Mouse (Mus musculus) MEL (cell line): ENCODE results near the gene Spo11. TPM values are rescaled to one million over a fixed set of nuclear protein-coding genes. Genes with fewer than 3 reads are reported as not detected.

Source experiments
- DNase-seq: peaks from one replicate; pipeline ENCODE4 v3.0.0; 2011; ENCODE audit warnings: low read depth, low spot score
- H3K27ac ChIP-seq: 2 replicates; pipeline ENCODE4 v1.5.1; 2012; ENCODE audit warnings: low read depth, mild to moderate bottlenecking, control low read depth, low read length, moderate library complexity; ENCODE audit not compliant: control insufficient read depth
- H3K27me3 ChIP-seq, 2 experiments: fragments of 150-350 bp in 1 of 2; sonication (generic) in 1 of 2; 2 replicates each; pipeline ENCODE4 v1.6.1; 2012; ENCODE audit warnings: low read length in 2 of 2, mild to moderate bottlenecking in 2 of 2, improper control_type of control experiment in 1 of 2, moderate library complexity in 1 of 2; ENCODE audit not compliant: insufficient read depth in 2 of 2, control insufficient read depth in 1 of 2
- H3K36me3 ChIP-seq, 2 experiments: 2 replicates each; pipeline ENCODE4 v1.6.1; 2012 to 2014; ENCODE audit warnings: low read length in 2 of 2, improper control_type of control experiment in 1 of 2, inconsistent platforms in 1 of 2, mild to moderate bottlenecking in 1 of 2; ENCODE audit not compliant: insufficient read depth in 2 of 2, control insufficient read depth in 1 of 2
- H3K4me1 ChIP-seq, 2 experiments: fragments of 150-350 bp in 1 of 2; sonication (generic) in 1 of 2; 2 replicates each; pipeline ENCODE4 v1.6.1; 2012; ENCODE audit warnings: low read length in 2 of 2, improper control_type of control experiment in 1 of 2, mild to moderate bottlenecking in 1 of 2; ENCODE audit not compliant: insufficient read depth in 2 of 2, control insufficient read depth in 1 of 2
- H3K4me3 ChIP-seq, 2 experiments: fragments of 150-350 bp in 1 of 2; sonication (generic) in 1 of 2; 2 replicates each; pipeline ENCODE4 v1.5.1; 2012; ENCODE audit warnings: low read depth in 2 of 2, low read length in 2 of 2, mild to moderate bottlenecking in 2 of 2, moderate library complexity in 2 of 2, control low read depth in 1 of 2, improper control_type of control experiment in 1 of 2; ENCODE audit not compliant: control insufficient read depth in 1 of 2, insufficient read depth in 1 of 2
- H3K79me2 ChIP-seq: 2 replicates; pipeline ENCODE4 v1.6.1; 2012; ENCODE audit warnings: mild to moderate bottlenecking, low read length, moderate library complexity; ENCODE audit not compliant: control insufficient read depth, poor library complexity, insufficient read depth
- H3K9ac ChIP-seq: 2 replicates; pipeline ENCODE4 v1.6.1; 2012; ENCODE audit warnings: low read depth, mild to moderate bottlenecking, control low read depth, low read length, moderate library complexity; ENCODE audit not compliant: control insufficient read depth, poor library complexity, severe bottlenecking
- H3K9me3 ChIP-seq: fragments of 150-350 bp; sonication (generic); replicated peaks from 2 replicates; pipeline ENCODE4 v1.6.1; 2012; ENCODE audit warnings: mild to moderate bottlenecking, low read length, improper control_type of control experiment, moderate library complexity; ENCODE audit not compliant: insufficient read depth
- BHLHE40 ChIP-seq: IDR thresholded peaks from 2 replicates; pipeline ENCODE4 v1.6.1; 2012; ENCODE audit warnings: low read depth, mild to moderate bottlenecking, inconsistent platforms, low read length, improper control_type of control experiment, borderline replicate concordance
- CHD1 ChIP-seq: IDR thresholded peaks from 2 replicates; pipeline ENCODE4 v1.6.1; 2012; ENCODE audit warnings: low read depth, mild to moderate bottlenecking, inconsistent platforms, low read length, improper control_type of control experiment
- CHD2 ChIP-seq: IDR thresholded peaks from 2 replicates; pipeline ENCODE4 v1.6.1; 2011; ENCODE audit warnings: low read length, improper control_type of control experiment
- CTCF ChIP-seq, 3 experiments: IDR thresholded peaks in 2 of 3; conservative IDR thresholded peaks in 1 of 3; 2 replicates each; pipeline ENCODE4 v1.5.1; 2011 to 2012; ENCODE audit warnings: low read length in 3 of 3, low read depth in 2 of 3, mild to moderate bottlenecking in 2 of 3, improper control_type of control experiment in 1 of 3, inconsistent platforms in 1 of 3, mixed read lengths in 1 of 3, moderate library complexity in 1 of 3; ENCODE audit not compliant: control insufficient read depth in 1 of 3, insufficient read depth in 1 of 3, poor library complexity in 1 of 3, severe bottlenecking in 1 of 3
- ELF1 ChIP-seq: IDR thresholded peaks from 2 replicates; pipeline ENCODE4 v1.6.1; 2014; ENCODE audit warnings: low read depth, mild to moderate bottlenecking, inconsistent platforms, low read length, improper control_type of control experiment, moderate library complexity
- EP300 ChIP-seq, 2 experiments: IDR thresholded peaks; 2 replicates each; pipeline ENCODE4 v1.6.1; 2011; ENCODE audit warnings: improper control_type of control experiment in 2 of 2, low read length in 2 of 2, low read depth in 1 of 2, mild to moderate bottlenecking in 1 of 2
- ETS1 ChIP-seq: IDR thresholded peaks from 2 replicates; pipeline ENCODE4 v1.6.1; 2012; ENCODE audit warnings: low read depth, mild to moderate bottlenecking, inconsistent platforms, low read length, improper control_type of control experiment, moderate library complexity
- GATA1 ChIP-seq: IDR thresholded peaks from 2 replicates; pipeline ENCODE4 v1.6.1; 2011; ENCODE audit warnings: low read depth, low read length, improper control_type of control experiment
- HCFC1 ChIP-seq: IDR thresholded peaks from 2 replicates; pipeline ENCODE4 v1.6.1; 2012; ENCODE audit warnings: low read depth, mild to moderate bottlenecking, inconsistent platforms, low read length, improper control_type of control experiment, moderate library complexity
- JUND ChIP-seq: IDR thresholded peaks from 2 replicates; pipeline ENCODE4 v1.6.1; 2011; ENCODE audit warnings: low read depth, mild to moderate bottlenecking, improper control_type of control experiment, low read length
- KAT2A ChIP-seq: conservative IDR thresholded peaks from 2 replicates; pipeline ENCODE4 v1.6.1; 2012; ENCODE audit warnings: low read depth, low read length, improper control_type of control experiment, inconsistent platforms
- MAFK ChIP-seq: IDR thresholded peaks from 2 replicates; pipeline ENCODE4 v1.6.1; 2011; ENCODE audit warnings: low read depth, mild to moderate bottlenecking, low read length, improper control_type of control experiment, borderline replicate concordance
- MAX ChIP-seq: IDR thresholded peaks from 2 replicates; pipeline ENCODE4 v1.6.1; 2011; ENCODE audit warnings: low read length, improper control_type of control experiment
- MEF2A ChIP-seq: IDR thresholded peaks from 2 replicates; pipeline ENCODE4 v1.6.1; 2014; ENCODE audit warnings: low read depth, mild to moderate bottlenecking, inconsistent platforms, low read length, improper control_type of control experiment; ENCODE audit not compliant: poor library complexity, insufficient replicate concordance, severe bottlenecking; ENCODE audit errors: extremely low read depth
- MXI1 ChIP-seq: IDR thresholded peaks from 2 replicates; pipeline ENCODE4 v1.6.1; 2011; ENCODE audit warnings: mild to moderate bottlenecking, low read depth, low read length, improper control_type of control experiment
- MYC ChIP-seq: IDR thresholded peaks from 2 replicates; pipeline ENCODE4 v1.6.1; 2011; ENCODE audit warnings: low read depth, mild to moderate bottlenecking, low read length, improper control_type of control experiment, moderate library complexity
- NELFE ChIP-seq: IDR thresholded peaks from 2 replicates; pipeline ENCODE4 v1.6.1; 2011; ENCODE audit warnings: low read depth, low read length, improper control_type of control experiment
- NRF1 ChIP-seq: IDR thresholded peaks from 2 replicates; pipeline ENCODE4 v1.6.1; 2014; ENCODE audit warnings: low read depth, mild to moderate bottlenecking, inconsistent platforms, low read length, improper control_type of control experiment, moderate library complexity; ENCODE audit not compliant: poor library complexity, insufficient read depth, severe bottlenecking
- POLR2A ChIP-seq, 2 experiments: IDR thresholded peaks; 2 replicates each; pipeline ENCODE4 v1.6.1; 2011 to 2012; ENCODE audit warnings: low read length in 2 of 2, mild to moderate bottlenecking in 2 of 2, control low read depth in 1 of 2, improper control_type of control experiment in 1 of 2, low read depth in 1 of 2, moderate library complexity in 1 of 2; ENCODE audit not compliant: control insufficient read depth in 1 of 2, insufficient read depth in 1 of 2, poor library complexity in 1 of 2
- POLR2AphosphoS2 ChIP-seq: IDR thresholded peaks from 2 replicates; pipeline ENCODE4 v1.6.1; 2011; ENCODE audit warnings: low read length, improper control_type of control experiment
- RAD21 ChIP-seq: IDR thresholded peaks from 2 replicates; pipeline ENCODE4 v1.6.1; 2011; ENCODE audit warnings: mild to moderate bottlenecking, low read depth, low read length, improper control_type of control experiment
- RCOR1 ChIP-seq: IDR thresholded peaks from 2 replicates; pipeline ENCODE4 v1.6.1; 2012; ENCODE audit warnings: low read depth, mild to moderate bottlenecking, inconsistent platforms, low read length, improper control_type of control experiment
- SMC3 ChIP-seq: IDR thresholded peaks from 2 replicates; pipeline ENCODE4 v1.6.1; 2011; ENCODE audit warnings: low read depth, low read length, improper control_type of control experiment
- TAL1 ChIP-seq: IDR thresholded peaks from 2 replicates; pipeline ENCODE4 v1.6.1; 2012; ENCODE audit warnings: mild to moderate bottlenecking, inconsistent platforms, low read length, moderate library complexity, mixed read lengths
- TBP ChIP-seq: IDR thresholded peaks from 2 replicates; pipeline ENCODE4 v1.8.0; 2011; ENCODE audit warnings: low read depth, low read length, improper control_type of control experiment
- TCF12 ChIP-seq: IDR thresholded peaks from 2 replicates; pipeline ENCODE4 v1.6.1; 2014; ENCODE audit warnings: low read depth, mild to moderate bottlenecking, inconsistent platforms, low read length, improper control_type of control experiment, moderate library complexity
- USF1 ChIP-seq: IDR thresholded peaks from 2 replicates; pipeline ENCODE4 v1.6.1; 2014; ENCODE audit warnings: low read depth, mild to moderate bottlenecking, inconsistent platforms, low read length, improper control_type of control experiment, moderate library complexity
- ZC3H11A ChIP-seq: IDR thresholded peaks from 2 replicates; pipeline ENCODE4 v1.6.1; 2012; ENCODE audit warnings: low read depth, mild to moderate bottlenecking, inconsistent platforms, low read length, improper control_type of control experiment
- ZKSCAN1 ChIP-seq: IDR thresholded peaks from 2 replicates; pipeline ENCODE4 v1.6.1; 2012; ENCODE audit warnings: low read depth, mild to moderate bottlenecking, inconsistent platforms, low read length, improper control_type of control experiment, moderate library complexity
- ZMIZ1 ChIP-seq: IDR thresholded peaks from 2 replicates; pipeline ENCODE4 v1.6.1; 2012; ENCODE audit warnings: low read depth, mild to moderate bottlenecking, inconsistent platforms, low read length, improper control_type of control experiment, moderate library complexity
- ZNF384 ChIP-seq: IDR thresholded peaks from 2 replicates; pipeline ENCODE4 v1.6.1; 2012; ENCODE audit warnings: low read depth, mild to moderate bottlenecking, inconsistent platforms, low read length, improper control_type of control experiment
- polyA plus RNA-seq, 2 experiments: library from polyadenylated mRNA; stranded (reverse) in 1 of 2; unstranded in 1 of 2; fragments of >175 nt in 1 of 2; fragments of >200 nt in 1 of 2; gene quantifications; 2 replicates each; pipeline versions ENCODE4 v1.2.1 to v1.2.4; 2012; ENCODE audit warnings: low replicate concordance in 2 of 2, low read depth in 1 of 2; ENCODE audit not compliant: insufficient read length in 2 of 2, insufficient read depth in 1 of 2, missing spikeins in 1 of 2
- total RNA-seq: library from RNA; depleted of rRNA; stranded (reverse); fragments of 300-350 nt; gene quantifications from 2 replicates; pipeline ENCODE4 v1.2.3, GENCODE M21; 2012

Spo11 gene
- total and polyA plus RNA-seq, 3 experiments = not detected

DNA sequence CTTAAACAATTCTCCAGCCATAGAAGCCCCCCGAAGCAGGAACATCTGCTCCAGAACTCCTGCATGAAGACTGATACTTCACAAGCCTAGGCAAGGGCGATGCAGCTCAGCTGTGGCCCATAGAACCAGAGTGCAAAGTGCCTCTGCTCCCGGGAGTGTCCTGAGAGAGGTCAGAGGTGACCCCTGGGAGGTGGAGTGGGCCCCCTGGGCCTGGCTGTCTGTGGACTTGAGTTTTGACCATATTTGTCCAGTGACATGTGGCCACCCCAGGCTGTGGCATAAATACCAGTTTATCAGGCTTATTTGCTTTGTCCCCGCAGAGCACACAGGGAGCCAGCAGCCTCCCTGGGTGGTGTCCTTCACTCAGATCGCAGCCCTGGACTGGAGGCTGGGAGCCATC, 63.7 kb downstream of the Spo11 start:
- TF ChIP-seq HCFC1 = no peak
- TF ChIP-seq EP300 (IDR thresholded peaks at IDR 0.05; ENCODE audit: low read depth in 1 of 2, low read length in 2 of 2) = no peak
- TF ChIP-seq ZMIZ1 = no peak
- no peak for TF ChIP-seq MYC
- TF ChIP-seq MEF2A = no peak
- TF ChIP-seq ZC3H11A = no peak
- no peak for TF ChIP-seq RAD21
- TF ChIP-seq BHLHE40 = no peak
- no peak for TF ChIP-seq MAX
- no peak for TF ChIP-seq CHD2
- no peak for TF ChIP-seq TBP
- TF ChIP-seq SMC3 = no peak
- TF ChIP-seq MXI1 = no peak
- no peak for TF ChIP-seq TCF12
- no peak for TF ChIP-seq NRF1
- no peak for TF ChIP-seq MAFK
- no peak for TF ChIP-seq GATA1
- TF ChIP-seq JUND = no peak
- TF ChIP-seq CTCF (IDR thresholded peaks at IDR 0.05 in 2 of 3, conservative IDR thresholded peaks at IDR 0.05 in 1 of 3; ENCODE audit: control insufficient read depth in 1 of 3, insufficient read depth in 1 of 3, low read depth in 2 of 3, low read length in 3 of 3, poor library complexity in 1 of 3, severe bottlenecking in 1 of 3) = no peak
- no peaks in the 10 kb centered on the region for H3K27me3 ChIP-seq
- DNase-seq = no peak
- no peaks in the 10 kb centered on the region for H3K79me2 ChIP-seq
- peaks cover 0 to 23% of the 10 kb centered on the region in 2 experiments; a peak in 2 of 4 replicates for H3K36me3 ChIP-seq
- no peak overlapping the region for H3K27ac ChIP-seq
- H3K4me3 ChIP-seq = no peak overlapping the region
- H3K9me3 ChIP-seq = no peaks in the 10 kb centered on the region
- no peak overlapping the region for H3K9ac ChIP-seq
- H3K4me1 ChIP-seq = peaks cover 20 to 35% of the 10 kb centered on the region in 2 experiments

DNA sequence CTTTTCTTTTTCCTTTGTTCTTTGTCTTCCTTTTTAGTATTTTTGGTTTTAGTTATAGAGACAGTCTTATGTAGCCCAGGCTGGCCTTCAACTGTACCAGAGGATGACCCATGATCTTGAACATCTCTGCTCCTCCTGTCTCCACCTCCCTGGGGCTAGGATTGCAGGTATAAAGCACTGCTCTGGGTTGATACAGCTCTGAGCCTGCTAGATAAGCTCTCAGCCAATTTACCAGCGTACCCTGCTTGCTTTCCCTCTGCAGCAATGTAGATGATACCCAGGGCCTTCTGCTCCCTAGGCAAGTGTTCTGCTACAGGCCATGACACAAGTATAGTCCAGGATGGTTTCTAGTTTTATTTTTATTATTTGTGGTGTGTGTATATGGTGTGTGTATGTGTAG, 64.4 kb downstream of the Spo11 start:
- peaks cover 15 to 34% of the 10 kb centered on the region in 2 experiments for H3K4me1 ChIP-seq
- peak; percentile 40 for DNase-seq
- H3K9ac ChIP-seq = no peak overlapping the region

More for the DNA sequence above, 64.4 kb downstream of the Spo11 start:
- no peak overlapping the region for H3K4me3 ChIP-seq
- H3K27me3 ChIP-seq = no peaks in the 10 kb centered on the region
- no peaks in the 10 kb centered on the region for H3K9me3 ChIP-seq
- TF ChIP-seq TBP (no peak), RCOR1 (peak; percentile 79), ZKSCAN1 (no peak), TCF12 (peak; percentile 71), MXI1 (no peak), USF1 (no peak), EP300 (IDR thresholded peaks at IDR 0.05; ENCODE audit: low read depth in 1 of 2, low read length in 2 of 2) (peak in 1 of 2 experiments; percentile 52; a peak in 3 of 4 replicates), POLR2A (IDR thresholded peaks at IDR 0.05; ENCODE audit: control insufficient read depth in 1 of 2, insufficient read depth in 1 of 2, low read depth in 1 of 2, low read length in 2 of 2, poor library complexity in 1 of 2) (no peak), ETS1 (0 out of 2 replicates have a peak, but pooled peaks have one; percentile 13), ZNF384 (no peak), MEF2A (no peak), GATA1 (peak; percentile 58), CHD1 (no peak), KAT2A (no peak), MAFK (no peak), MAX (no peak), NRF1 (no peak), POLR2AphosphoS2 (no peak), MYC (no peak), ELF1 (no peak), NELFE (no peak), TAL1 (peak; percentile 41)
- H3K36me3 ChIP-seq = peaks cover 0 to 24% of the 10 kb centered on the region in 2 experiments; a peak in 2 of 4 replicates
- no peaks in the 10 kb centered on the region for H3K79me2 ChIP-seq
- no peak overlapping the region for H3K27ac ChIP-seq
